Mouse (Mus musculus): ENCODE data around the gene Gng13. TPM values are rescaled to one million over a fixed set of nuclear protein-coding genes. Genes with fewer than 3 reads are reported as not detected.

Gene Gng13
- polyA plus RNA-seq, 1 experiment from 2014 or later: 0.60 TPM

DNA sequence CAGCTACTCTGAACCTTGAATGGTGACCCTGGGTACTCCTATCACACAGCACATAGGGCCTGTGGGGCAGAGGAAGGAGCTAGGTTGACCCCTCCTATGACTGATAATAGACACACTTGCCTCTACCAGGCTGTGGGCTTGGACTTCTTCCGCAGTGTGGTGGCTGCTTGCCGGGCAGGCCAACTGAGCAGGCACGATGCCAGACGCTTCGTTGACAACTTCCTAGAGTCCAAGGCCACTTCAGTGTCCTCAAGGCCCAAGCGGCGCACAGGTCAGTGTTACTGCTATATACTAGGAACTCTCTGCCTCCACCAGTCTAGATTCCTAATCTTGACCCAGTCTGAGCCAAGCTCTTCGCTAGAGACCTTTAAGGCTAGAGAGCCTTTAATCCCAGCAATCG is 26.9 kb downstream of the Gng13 start:
- WGBS: 81% methylated on average over 9 of the region's 9 CpGs
- Histone ChIP-seq H3K4me1 (ENCODE audit: control insufficient read depth, insufficient read depth, low read length) (no peaks in the 10 kb centered on the region), H3K36me3 (ENCODE audit: control insufficient read depth, insufficient read depth) (no peaks in the 10 kb centered on the region), H3K27ac (ENCODE audit: low read length) (no peak overlapping the region), H3K9ac (ENCODE audit: low read length) (no peak overlapping the region), H3K27me3 (ENCODE audit: control insufficient read depth, insufficient read depth, low read length) (no peaks in the 10 kb centered on the region), H3K4me2 (ENCODE audit: low read depth, low read length) (no peak overlapping the region), H3K4me3 (ENCODE audit: low read length) (no peak overlapping the region), H3K9me3 (replicated peaks; ENCODE audit: control insufficient read depth, low read length) (no peaks in the 10 kb centered on the region)
- ATAC-seq (replicated peaks; ENCODE audit: extremely low read depth, insufficient read depth, low FRiP score): no peak

DNA sequence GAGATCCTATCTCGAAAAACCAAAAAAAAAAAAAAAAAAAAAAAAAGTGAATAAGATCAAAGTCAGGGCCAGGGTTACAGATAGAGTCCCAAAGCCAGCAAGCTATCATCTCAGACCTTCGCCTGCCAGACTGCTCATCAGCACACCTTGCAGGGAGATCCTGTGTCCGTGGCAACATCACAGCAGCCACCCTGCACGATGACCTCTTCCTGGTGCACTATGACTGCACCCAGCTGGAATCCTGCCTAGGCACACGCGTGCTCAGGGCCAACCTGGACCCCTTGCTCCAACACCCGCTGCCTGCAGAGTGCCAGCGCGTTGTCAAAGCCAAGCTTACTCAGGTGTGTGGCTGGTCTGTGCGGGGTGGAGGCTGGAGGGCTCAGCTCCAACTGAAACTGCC is 27.3 kb downstream of the Gng13 start:
- 69% methylated on average over 10 of the region's 10 CpGs for WGBS

DNA sequence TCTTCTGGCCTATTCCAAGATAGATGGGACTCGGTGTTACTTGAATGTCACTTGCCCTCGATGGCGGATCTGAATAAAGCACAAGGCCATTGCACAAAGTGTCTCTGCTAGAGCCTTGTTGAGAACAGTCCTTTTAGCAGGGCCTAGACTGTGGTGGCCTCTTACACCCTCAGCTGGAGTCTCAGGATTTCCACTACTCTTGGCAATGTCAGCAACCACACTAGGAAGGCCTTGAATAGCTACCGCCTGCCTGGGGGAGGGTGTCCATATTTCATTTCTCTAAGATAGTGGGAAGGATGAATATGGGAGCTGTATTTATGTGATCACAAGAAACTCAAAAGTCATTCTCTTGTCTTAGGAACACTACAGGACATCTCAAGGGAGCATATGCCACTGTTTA is 31.3 kb downstream of the Gng13 start:
- Histone ChIP-seq H3K27ac (ENCODE audit: low read length) (no peak overlapping the region), H3K4me3 (ENCODE audit: low read length) (no peak overlapping the region), H3K9me3 (replicated peaks; ENCODE audit: control insufficient read depth, low read length) (no peaks in the 10 kb centered on the region), H3K27me3 (ENCODE audit: control insufficient read depth, insufficient read depth, low read length) (no peaks in the 10 kb centered on the region), H3K9ac (ENCODE audit: low read length) (no peak overlapping the region), H3K4me2 (ENCODE audit: low read depth, low read length) (no peak overlapping the region), H3K4me1 (ENCODE audit: control insufficient read depth, insufficient read depth, low read length) (0 out of 2 replicates have a peak, but pooled peaks cover 4% of the 10 kb centered on the region), H3K36me3 (ENCODE audit: control insufficient read depth, insufficient read depth) (no peaks in the 10 kb centered on the region)
- 82% methylated on average over 4 of the region's 4 CpGs for WGBS
- no peak for ATAC-seq (replicated peaks; ENCODE audit: extremely low read depth, insufficient read depth, low FRiP score)

More for the DNA sequence above, 27.3 kb downstream of the Gng13 start:
- H3K4me3 ChIP-seq (ENCODE audit: low read length): no peak overlapping the region
- no peak for ATAC-seq (replicated peaks; ENCODE audit: extremely low read depth, insufficient read depth, low FRiP score)
- H3K4me2 ChIP-seq (ENCODE audit: low read depth, low read length): no peak overlapping the region
- H3K9me3 ChIP-seq (replicated peaks; ENCODE audit: control insufficient read depth, low read length): no peaks in the 10 kb centered on the region
- no peaks in the 10 kb centered on the region for H3K27me3 ChIP-seq (ENCODE audit: control insufficient read depth, insufficient read depth, low read length)
- H3K36me3 ChIP-seq (ENCODE audit: control insufficient read depth, insufficient read depth): no peaks in the 10 kb centered on the region
- no peak overlapping the region for H3K9ac ChIP-seq (ENCODE audit: low read length)
- H3K27ac ChIP-seq (ENCODE audit: low read length): no peak overlapping the region
- no peaks in the 10 kb centered on the region for H3K4me1 ChIP-seq (ENCODE audit: control insufficient read depth, insufficient read depth, low read length)

DNA sequence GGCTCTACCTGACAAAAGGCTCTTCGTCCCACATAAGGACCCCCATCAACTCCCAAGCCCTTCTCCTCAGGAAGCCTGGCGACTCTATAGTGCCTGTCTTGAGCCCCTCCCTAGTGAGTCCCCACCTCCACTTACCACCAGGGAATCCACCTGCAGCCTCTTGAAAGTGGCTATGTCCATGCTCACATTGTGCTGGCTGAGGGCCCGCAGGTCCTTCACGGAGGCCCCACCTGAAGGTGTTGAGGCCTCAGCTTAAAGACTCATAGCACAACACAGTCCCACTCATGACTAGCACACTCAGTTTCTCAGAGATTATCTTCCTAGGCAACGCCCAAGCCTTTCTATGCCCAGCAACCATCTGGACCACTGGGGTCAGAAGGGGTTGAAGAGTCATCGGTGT is 32.3 kb downstream of the Gng13 start:
- ATAC-seq (replicated peaks; ENCODE audit: extremely low read depth, insufficient read depth, low FRiP score): no peak
- Histone ChIP-seq H3K36me3 (ENCODE audit: control insufficient read depth, insufficient read depth) (no peaks in the 10 kb centered on the region), H3K4me2 (ENCODE audit: low read depth, low read length) (no peak overlapping the region), H3K9ac (ENCODE audit: low read length) (no peak overlapping the region), H3K27ac (ENCODE audit: low read length) (no peak overlapping the region), H3K9me3 (replicated peaks; ENCODE audit: control insufficient read depth, low read length) (no peaks in the 10 kb centered on the region), H3K4me3 (ENCODE audit: low read length) (no peak overlapping the region), H3K4me1 (ENCODE audit: control insufficient read depth, insufficient read depth, low read length) (0 out of 2 replicates have a peak, but pooled peaks cover 4% of the 10 kb centered on the region), H3K27me3 (ENCODE audit: control insufficient read depth, insufficient read depth, low read length) (no peaks in the 10 kb centered on the region)
- 73% methylated on average over 6 of the region's 6 CpGs for WGBS

DNA sequence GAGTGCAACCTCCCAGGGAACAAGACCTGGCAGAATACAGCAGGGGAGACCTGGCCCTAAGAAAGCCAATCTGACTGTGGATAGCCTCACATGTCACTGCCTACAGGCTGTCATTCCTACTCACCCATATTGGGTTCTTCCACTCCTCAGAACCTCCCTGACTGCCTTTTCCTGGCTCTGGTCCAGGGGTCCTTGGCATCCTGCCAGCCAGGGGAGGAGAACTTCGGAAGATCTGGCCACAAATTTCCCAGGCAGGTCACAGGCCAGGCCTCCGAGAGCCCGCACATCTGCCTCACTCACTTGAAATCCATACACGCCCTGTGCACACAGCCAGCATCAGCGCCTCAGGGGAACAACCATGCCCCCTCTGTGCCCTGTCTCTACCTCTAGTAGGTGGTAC is 34.5 kb downstream of the Gng13 start:
- Histone ChIP-seq H3K9ac (ENCODE audit: low read length) (no peak overlapping the region), H3K4me2 (ENCODE audit: low read depth, low read length) (no peak overlapping the region), H3K4me3 (ENCODE audit: low read length) (no peak overlapping the region), H3K27me3 (ENCODE audit: control insufficient read depth, insufficient read depth, low read length) (no peaks in the 10 kb centered on the region), H3K9me3 (replicated peaks; ENCODE audit: control insufficient read depth, low read length) (no peaks in the 10 kb centered on the region), H3K36me3 (ENCODE audit: control insufficient read depth, insufficient read depth) (no peaks in the 10 kb centered on the region), H3K4me1 (ENCODE audit: control insufficient read depth, insufficient read depth, low read length) (0 out of 2 replicates have a peak, but pooled peaks cover 4% of the 10 kb centered on the region), H3K27ac (ENCODE audit: low read length) (no peak overlapping the region)
- no peak for ATAC-seq (replicated peaks; ENCODE audit: extremely low read depth, insufficient read depth, low FRiP score)
- 17% methylated on average over 5 of the region's 5 CpGs for WGBS

DNA sequence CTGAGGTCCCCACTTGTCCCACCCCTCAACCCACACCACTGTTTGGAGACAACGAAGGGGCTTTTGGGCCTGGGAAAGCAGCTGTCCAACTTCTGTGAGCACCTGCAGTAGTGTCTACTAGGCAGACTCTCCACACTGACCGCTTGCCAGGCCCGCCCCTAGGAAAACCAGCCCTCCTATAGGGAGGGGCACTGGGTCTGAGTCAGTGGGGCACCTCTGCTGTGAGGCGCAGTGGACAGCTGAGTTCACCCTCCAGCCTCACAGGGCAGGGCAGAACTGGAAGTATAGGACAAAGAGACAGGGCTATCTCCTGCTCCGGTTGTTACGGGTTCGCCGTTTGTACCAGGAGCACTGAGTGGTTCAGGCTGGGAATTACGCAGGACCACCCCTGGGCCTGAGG is 37.3 kb downstream of the Gng13 start, which contains the start of gene Msln:
TSS of gene Msln (minus strand) at position 138 of the 400 bp plus-strand sequence.
- no peaks in the 10 kb centered on the region for H3K27me3 ChIP-seq (ENCODE audit: control insufficient read depth, insufficient read depth, low read length)
- no peak within 1 kb of the TSS for H3K4me2 ChIP-seq (ENCODE audit: low read depth, low read length)
- WGBS: 76% methylated on average over 9 of the region's 9 CpGs
- no peak within 1 kb of the TSS for H3K4me3 ChIP-seq (ENCODE audit: low read length)
- H3K36me3 ChIP-seq (ENCODE audit: control insufficient read depth, insufficient read depth): no peaks in the 10 kb centered on the region
- H3K9ac ChIP-seq (ENCODE audit: low read length): no peak within 1 kb of the TSS
- no peak within 1 kb of the TSS for H3K27ac ChIP-seq (ENCODE audit: low read length)
- H3K4me1 ChIP-seq (ENCODE audit: control insufficient read depth, insufficient read depth, low read length): 0 out of 2 replicates have a peak, but pooled peaks cover 4% of the 10 kb centered on the region
- ATAC-seq (replicated peaks; ENCODE audit: extremely low read depth, insufficient read depth, low FRiP score): no peak
- H3K9me3 ChIP-seq (replicated peaks; ENCODE audit: control insufficient read depth, low read length): no peaks in the 10 kb centered on the region

DNA sequence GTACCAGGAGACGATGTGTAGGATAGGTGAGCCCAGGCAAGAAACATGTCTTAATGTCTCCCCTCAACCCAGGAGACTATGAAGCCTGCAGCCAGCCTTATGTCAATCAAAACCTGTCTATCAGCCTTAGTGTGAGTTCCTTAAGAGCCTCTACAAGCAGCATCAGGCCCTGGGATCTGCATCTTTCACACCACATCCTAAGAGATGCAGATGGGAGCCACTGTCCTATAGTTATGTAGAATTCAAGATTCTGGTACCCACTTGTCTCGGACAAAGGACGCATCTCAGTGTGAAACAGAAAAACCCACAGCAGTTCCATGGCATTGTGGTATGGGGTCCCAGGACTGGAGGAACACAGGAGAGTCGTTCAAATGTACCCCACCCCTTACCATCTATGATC is 38.1 kb downstream of the Gng13 start:
- Histone ChIP-seq H3K27ac (ENCODE audit: low read length) (no peak overlapping the region), H3K4me3 (ENCODE audit: low read length) (no peak overlapping the region), H3K9me3 (replicated peaks; ENCODE audit: control insufficient read depth, low read length) (no peaks in the 10 kb centered on the region), H3K36me3 (ENCODE audit: control insufficient read depth, insufficient read depth) (no peaks in the 10 kb centered on the region), H3K4me2 (ENCODE audit: low read depth, low read length) (no peak overlapping the region), H3K27me3 (ENCODE audit: control insufficient read depth, insufficient read depth, low read length) (0 out of 2 replicates have a peak, but pooled peaks cover 2% of the 10 kb centered on the region), H3K9ac (ENCODE audit: low read length) (no peak overlapping the region), H3K4me1 (ENCODE audit: control insufficient read depth, insufficient read depth, low read length) (0 out of 2 replicates have a peak, but pooled peaks cover 4% of the 10 kb centered on the region)
- no peak for ATAC-seq (replicated peaks; ENCODE audit: extremely low read depth, insufficient read depth, low FRiP score)
- 76% methylated on average over 4 of the region's 4 CpGs for WGBS

DNA sequence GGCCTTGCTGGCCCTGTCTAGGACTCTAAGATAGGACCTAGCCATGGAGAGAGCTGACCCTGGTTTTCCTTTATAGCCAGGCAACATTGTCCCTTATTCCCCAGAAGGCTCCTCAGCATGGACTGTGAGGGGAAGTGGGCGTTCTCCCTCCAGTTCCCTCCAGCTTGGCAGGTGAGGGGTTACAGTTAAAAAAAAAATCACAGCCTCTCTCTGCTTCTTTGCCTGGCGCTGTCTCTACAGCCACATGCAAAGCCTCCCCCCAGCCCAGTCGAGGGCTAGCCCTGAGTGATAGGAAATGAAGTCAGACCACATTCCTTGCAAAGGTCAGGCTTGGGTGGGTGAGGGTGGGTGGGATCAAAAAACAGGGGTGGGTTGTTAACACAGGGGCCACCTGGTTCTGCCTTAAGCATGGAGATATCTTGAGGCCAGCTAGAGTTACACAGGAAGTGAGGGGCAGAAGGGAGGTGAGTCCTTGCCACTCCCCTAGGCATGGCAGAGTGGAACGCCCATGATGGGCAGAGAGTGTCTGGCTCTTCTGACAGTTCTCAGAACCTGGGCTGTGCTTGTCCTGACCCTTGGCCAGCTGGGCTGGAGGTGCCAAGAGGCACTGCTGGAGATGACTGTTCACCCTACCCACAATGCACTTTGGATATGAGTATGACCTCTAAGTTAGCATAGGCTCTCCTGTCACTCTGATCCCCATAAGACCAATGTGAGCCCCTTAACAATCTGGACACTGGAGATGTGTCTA is 38.8 kb downstream of the Gng13 start:
- ATAC-seq (replicated peaks; ENCODE audit: extremely low read depth, insufficient read depth, low FRiP score): 0 out of 2 replicates have a peak, but pooled peaks have one; percentile 12
- no peak overlapping the region for H3K4me2 ChIP-seq (ENCODE audit: low read depth, low read length)
- no peak overlapping the region for H3K27ac ChIP-seq (ENCODE audit: low read length)
- H3K9ac ChIP-seq (ENCODE audit: low read length): no peak overlapping the region
- H3K9me3 ChIP-seq (replicated peaks; ENCODE audit: control insufficient read depth, low read length): no peaks in the 10 kb centered on the region
- H3K4me1 ChIP-seq (ENCODE audit: control insufficient read depth, insufficient read depth, low read length): 0 out of 2 replicates have a peak, but pooled peaks cover 4% of the 10 kb centered on the region
- no peak overlapping the region for H3K4me3 ChIP-seq (ENCODE audit: low read length)
- no peaks in the 10 kb centered on the region for H3K36me3 ChIP-seq (ENCODE audit: control insufficient read depth, insufficient read depth)
- H3K27me3 ChIP-seq (ENCODE audit: control insufficient read depth, insufficient read depth, low read length): 0 out of 2 replicates have a peak, but pooled peaks cover 2% of the 10 kb centered on the region
- WGBS: 37% methylated on average over 4 of the region's 4 CpGs

DNA sequence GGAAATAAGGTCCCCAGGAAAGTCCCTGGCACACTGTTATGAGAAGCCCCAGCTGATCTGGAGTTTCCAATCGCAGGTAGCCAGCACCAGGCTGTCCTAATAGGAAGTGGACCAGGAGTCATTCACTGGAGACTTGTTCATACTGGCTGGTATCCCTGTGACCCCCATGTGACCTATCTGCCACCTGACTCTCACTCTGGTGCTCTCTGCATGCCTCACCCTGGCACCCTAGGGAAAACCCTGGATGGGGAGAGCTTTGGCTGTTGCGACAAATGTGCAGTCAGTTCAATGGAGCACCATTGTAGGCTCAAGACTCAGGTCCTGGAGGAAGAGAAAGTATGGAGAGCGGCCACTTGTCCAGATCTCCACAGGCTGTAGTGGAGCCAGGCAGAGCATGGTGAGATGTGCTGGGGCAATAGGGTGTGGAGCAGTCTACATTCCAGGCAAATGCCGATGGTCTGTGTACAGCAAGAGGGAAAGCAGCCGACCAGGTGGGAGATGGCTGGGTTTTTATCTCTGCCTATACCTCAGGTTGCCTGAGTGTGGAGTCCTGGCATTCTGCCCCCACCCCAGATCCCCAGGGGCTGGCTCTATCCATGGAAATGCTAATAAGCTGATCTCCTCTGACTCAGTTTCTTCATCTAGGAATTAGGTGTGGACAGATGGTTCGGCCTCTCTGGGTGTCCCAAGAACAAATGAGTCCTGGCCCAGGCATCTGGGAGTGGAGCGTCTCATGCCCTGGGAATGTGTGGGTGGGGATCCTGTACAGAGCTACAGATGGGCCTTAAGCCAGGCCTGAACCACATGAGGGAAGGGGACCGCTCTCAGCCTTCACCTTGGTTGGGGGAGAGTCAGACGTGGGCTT is 39.6 kb downstream of the Gng13 start:
- Histone ChIP-seq H3K4me1 (ENCODE audit: control insufficient read depth, insufficient read depth, low read length) (no peaks in the 10 kb centered on the region), H3K27ac (ENCODE audit: low read length) (no peak overlapping the region), H3K36me3 (ENCODE audit: control insufficient read depth, insufficient read depth) (no peaks in the 10 kb centered on the region), H3K27me3 (ENCODE audit: control insufficient read depth, insufficient read depth, low read length) (0 out of 2 replicates have a peak, but pooled peaks cover 2% of the 10 kb centered on the region), H3K4me3 (ENCODE audit: low read length) (no peak overlapping the region), H3K9ac (ENCODE audit: low read length) (no peak overlapping the region), H3K4me2 (ENCODE audit: low read depth, low read length) (no peak overlapping the region), H3K9me3 (replicated peaks; ENCODE audit: control insufficient read depth, low read length) (no peaks in the 10 kb centered on the region)
- WGBS: 56% methylated on average over 9 of the region's 9 CpGs
- no peak for ATAC-seq (replicated peaks; ENCODE audit: extremely low read depth, insufficient read depth, low FRiP score)
